Mouse (Mus musculus) spleen, adult 2 months (tissue): ENCODE measurements around the gene Tubg2.

Experiments used
- CTCF ChIP-seq: fragments of 200-500 bp; IDR thresholded peaks from 2 replicates; pipeline ENCODE4 v1.5.1; 2011; ENCODE audit warnings: mild to moderate bottlenecking, inconsistent platforms; ENCODE audit not compliant: insufficient read depth, insufficient read length, insufficient replicate concordance; ENCODE audit errors: extremely low read depth
- POLR2A ChIP-seq: fragments of 200-500 bp; IDR thresholded peaks from 2 replicates; pipeline ENCODE4 v1.6.1; 2011; ENCODE audit warnings: low read depth, low read length, inconsistent platforms

GRCm38 (mm10) chr11:101127075-101127474 is 28.6 kb upstream of the Tubg2 start:
- TF ChIP-seq POLR2A (no peak), CTCF (no peak)
